Mouse (Mus musculus): ENCODE data around the gene Adm2. TPM values are rescaled to one million over a fixed set of nuclear protein-coding genes. Genes with fewer than 3 reads are reported as not detected.

Adm2 gene
- polyA plus RNA-seq, 1 experiment from 2014 or later = not detected

DNA sequence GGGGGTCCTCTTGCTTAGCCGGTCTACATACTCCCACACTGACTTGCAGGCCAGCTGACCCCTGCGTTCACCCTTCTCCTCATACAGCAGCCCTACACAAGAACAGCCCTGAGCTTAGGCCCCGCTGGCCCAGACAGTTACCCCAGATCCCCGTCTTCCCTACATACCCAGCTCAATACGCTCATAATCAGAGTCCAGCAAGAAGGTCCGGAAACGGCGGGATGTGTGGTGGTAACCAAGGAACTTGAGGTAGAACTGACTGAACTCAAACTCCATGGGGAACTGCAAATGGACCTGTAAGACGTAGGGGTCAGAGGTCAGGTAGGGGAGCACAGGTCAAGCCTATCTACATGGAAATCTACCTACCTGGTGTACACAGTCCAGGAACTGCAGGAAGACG lies 28.7 kb upstream of the Adm2 start:
- ATAC-seq (replicated peaks) = no peak
- Histone ChIP-seq H3K36me3 (replicated peaks) (peaks cover 70% of the 10 kb centered on the region), H3K9ac (no peak overlapping the region), H3K27me3 (replicated peaks) (no peaks in the 10 kb centered on the region), H3K9me3 (no peaks in the 10 kb centered on the region), H3K4me3 (no peak overlapping the region), H3K4me1 (no peaks in the 10 kb centered on the region), H3K4me2 (no peak overlapping the region), H3K27ac (no peak overlapping the region)
- 96% methylated on average over 10 of the region's 10 CpGs for WGBS

- no peak overlapping the region for H3K4me3 ChIP-seq
- no peaks in the 10 kb centered on the region for H3K9me3 ChIP-seq
- H3K27me3 ChIP-seq (replicated peaks) = no peaks in the 10 kb centered on the region
- peaks cover 68% of the 10 kb centered on the region for H3K36me3 ChIP-seq (replicated peaks)
- no peak overlapping the region for H3K4me2 ChIP-seq
- H3K4me1 ChIP-seq = no peaks in the 10 kb centered on the region
- H3K27ac ChIP-seq = no peak overlapping the region
- no peak for ATAC-seq (replicated peaks)
- 92% methylated on average over 8 of the region's 8 CpGs for WGBS
- H3K9ac ChIP-seq = no peak overlapping the region
Observed at GRCm38 (mm10) chr15:89295580-89296165, 26.8 kb upstream of the Adm2 start.

DNA sequence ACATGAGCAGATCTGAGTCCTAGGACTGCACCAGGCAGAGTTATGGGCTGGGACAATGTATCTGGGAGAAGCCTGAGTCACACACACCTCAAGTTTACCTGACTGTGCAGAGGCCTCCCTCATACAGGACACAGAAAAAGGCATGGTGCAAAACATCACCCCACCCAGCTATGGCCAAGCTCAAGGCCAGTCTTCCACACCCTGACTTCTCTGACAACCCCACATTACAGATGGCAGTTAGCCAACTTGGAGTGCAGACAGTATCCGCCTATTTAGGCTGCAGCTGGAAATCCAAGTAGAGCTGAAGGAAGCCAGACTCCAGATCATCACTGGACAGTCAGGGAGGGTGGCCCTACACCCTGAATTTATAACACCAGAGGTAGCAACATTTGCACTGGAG lies 26.1 kb upstream of the Adm2 start:
- no peak overlapping the region for H3K4me2 ChIP-seq
- no peaks in the 10 kb centered on the region for H3K9me3 ChIP-seq
- no peak overlapping the region for H3K4me3 ChIP-seq
- ATAC-seq (replicated peaks) = no peak
- no peak overlapping the region for H3K9ac ChIP-seq
- no peaks in the 10 kb centered on the region for H3K27me3 ChIP-seq (replicated peaks)
- peaks cover 71% of the 10 kb centered on the region for H3K36me3 ChIP-seq (replicated peaks)
- no peak overlapping the region for H3K27ac ChIP-seq
- WGBS = 84% methylated on average over 1 of the region's 1 CpGs
- H3K4me1 ChIP-seq = no peaks in the 10 kb centered on the region

DNA sequence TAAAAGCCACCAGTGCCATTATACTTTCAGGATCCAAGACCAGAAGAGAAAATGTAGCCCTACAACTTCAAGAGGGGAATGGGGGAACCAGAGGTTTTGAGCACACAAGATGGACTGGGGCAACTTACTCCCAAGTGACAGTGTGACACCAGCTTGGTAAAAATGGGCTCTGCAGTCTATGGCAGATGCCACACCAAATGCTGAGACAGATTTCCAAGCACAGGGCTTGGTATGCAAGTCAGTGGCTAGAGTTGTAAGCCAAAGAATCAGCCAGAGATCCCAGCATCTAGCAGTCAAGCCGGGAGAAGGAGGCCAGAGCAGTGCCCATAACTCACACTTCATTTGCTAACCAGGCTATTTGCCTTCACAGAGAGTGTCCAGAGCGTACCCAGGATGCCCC lies 24.8 kb upstream of the Adm2 start:
- Histone ChIP-seq H3K27ac (no peak overlapping the region), H3K36me3 (replicated peaks) (peaks cover 78% of the 10 kb centered on the region), H3K4me1 (no peaks in the 10 kb centered on the region), H3K9ac (no peak overlapping the region), H3K4me2 (no peak overlapping the region), H3K4me3 (no peak overlapping the region), H3K27me3 (replicated peaks) (no peaks in the 10 kb centered on the region), H3K9me3 (no peaks in the 10 kb centered on the region)
- ATAC-seq (replicated peaks) = no peak
- 94% methylated on average over 2 of the region's 2 CpGs for WGBS

GRCm38 (mm10) chr15:89300180-89300579 lies 22.3 kb upstream of the Adm2 start:
- peaks cover 72% of the 10 kb centered on the region for H3K36me3 ChIP-seq (replicated peaks)
- no peaks in the 10 kb centered on the region for H3K9me3 ChIP-seq
- H3K4me2 ChIP-seq = no peak overlapping the region
- no peaks in the 10 kb centered on the region for H3K4me1 ChIP-seq
- no peak overlapping the region for H3K9ac ChIP-seq
- WGBS = 91% methylated on average over 13 of the region's 13 CpGs
- H3K27ac ChIP-seq = no peak overlapping the region
- ATAC-seq (replicated peaks) = no peak
- no peak overlapping the region for H3K4me3 ChIP-seq
- no peaks in the 10 kb centered on the region for H3K27me3 ChIP-seq (replicated peaks)

DNA sequence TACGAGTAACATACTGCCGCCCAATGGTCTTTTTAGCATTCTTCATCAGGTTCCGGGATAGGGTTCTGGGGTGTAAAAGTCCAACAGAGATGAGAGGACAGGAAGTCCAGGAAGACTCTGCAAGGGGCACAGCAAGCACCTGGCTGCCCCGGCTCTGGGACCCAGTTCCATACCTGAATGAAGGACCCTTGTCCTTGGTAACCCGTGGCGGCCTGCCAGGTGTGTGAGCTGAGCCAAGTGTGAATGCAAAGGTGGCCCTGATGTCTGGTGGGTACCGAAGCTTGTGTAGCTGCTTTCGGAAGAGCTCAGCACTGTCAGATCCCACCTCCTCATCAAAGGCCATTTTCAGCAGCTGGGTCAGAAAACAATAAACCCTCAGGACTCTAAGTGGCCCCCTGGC lies 21.9 kb upstream of the Adm2 start:
- Histone ChIP-seq H3K4me3 (no peak overlapping the region), H3K36me3 (replicated peaks) (peaks cover 72% of the 10 kb centered on the region), H3K4me2 (no peak overlapping the region), H3K9ac (no peak overlapping the region), H3K9me3 (no peaks in the 10 kb centered on the region), H3K4me1 (no peaks in the 10 kb centered on the region), H3K27ac (no peak overlapping the region), H3K27me3 (replicated peaks) (no peaks in the 10 kb centered on the region)
- no peak for ATAC-seq (replicated peaks)
- WGBS = 93% methylated on average over 8 of the region's 8 CpGs

- Histone ChIP-seq H3K27ac (no peak overlapping the region), H3K4me1 (peaks cover 8% of the 10 kb centered on the region), H3K4me2 (no peak overlapping the region), H3K27me3 (replicated peaks) (no peaks in the 10 kb centered on the region), H3K9me3 (no peaks in the 10 kb centered on the region), H3K4me3 (no peak overlapping the region), H3K9ac (no peak overlapping the region), H3K36me3 (replicated peaks) (peaks cover 43% of the 10 kb centered on the region)
- WGBS = 65% methylated on average over 1 of the region's 1 CpGs
- ATAC-seq (replicated peaks) = no peak
Observed at GRCm38 (mm10) chr15:89305966-89306365, 16.6 kb upstream of the Adm2 start.

- ATAC-seq (replicated peaks) = no peak
- no peak overlapping the region for H3K27ac ChIP-seq
- 93% methylated on average over 13 of the region's 13 CpGs for WGBS
- no peak overlapping the region for H3K4me2 ChIP-seq
- peaks cover 20% of the 10 kb centered on the region for H3K4me1 ChIP-seq
- H3K9ac ChIP-seq = no peak overlapping the region
- H3K27me3 ChIP-seq (replicated peaks) = no peaks in the 10 kb centered on the region
- H3K4me3 ChIP-seq = no peak overlapping the region
- peaks cover 28% of the 10 kb centered on the region for H3K36me3 ChIP-seq (replicated peaks)
- no peaks in the 10 kb centered on the region for H3K9me3 ChIP-seq
Observed at GRCm38 (mm10) chr15:89307461-89307860, 15.1 kb upstream of the Adm2 start.

GRCm38 (mm10) chr15:89308406-89309139 lies 13.9 kb upstream of the Adm2 start:
- Histone ChIP-seq H3K27me3 (replicated peaks) (no peaks in the 10 kb centered on the region), H3K4me3 (no peak overlapping the region), H3K9ac (no peak overlapping the region), H3K4me2 (no peak overlapping the region), H3K4me1 (peaks cover 31% of the 10 kb centered on the region), H3K9me3 (no peaks in the 10 kb centered on the region), H3K36me3 (replicated peaks) (peaks cover 17% of the 10 kb centered on the region), H3K27ac (no peak overlapping the region)
- ATAC-seq (replicated peaks) = no peak
- WGBS = 88% methylated on average over 7 of the region's 7 CpGs

GRCm38 (mm10) chr15:89309962-89310498 lies 12.5 kb upstream of the Adm2 start:
- WGBS = 79% methylated on average over 6 of the region's 6 CpGs

GRCm38 (mm10) chr15:89313359-89313758 lies 9.2 kb upstream of the Adm2 start:
- 82% methylated on average over 4 of the region's 4 CpGs for WGBS
- no peak overlapping the region for H3K9ac ChIP-seq
- ATAC-seq (replicated peaks) = no peak
- H3K4me2 ChIP-seq = peak overlapping the region; percentile 87
- H3K9me3 ChIP-seq = no peaks in the 10 kb centered on the region
- no peaks in the 10 kb centered on the region for H3K36me3 ChIP-seq (replicated peaks)
- H3K4me3 ChIP-seq = peak overlapping the region; percentile 88; the same call in 1 of the 2 replicates
- H3K27ac ChIP-seq = no peak overlapping the region
- H3K27me3 ChIP-seq (replicated peaks) = no peaks in the 10 kb centered on the region
- peaks cover 46% of the 10 kb centered on the region for H3K4me1 ChIP-seq

More at GRCm38 (mm10) chr15:89309962-89310498, 12.5 kb upstream of the Adm2 start:
- Histone ChIP-seq H3K9me3 (no peaks in the 10 kb centered on the region), H3K4me1 (peaks cover 41% of the 10 kb centered on the region), H3K4me2 (no peak overlapping the region), H3K36me3 (replicated peaks) (peaks cover 7% of the 10 kb centered on the region), H3K4me3 (no peak overlapping the region), H3K27me3 (replicated peaks) (no peaks in the 10 kb centered on the region), H3K27ac (no peak overlapping the region), H3K9ac (no peak overlapping the region)
- ATAC-seq (replicated peaks) = no peak

- ATAC-seq (replicated peaks) = no peak
- Histone ChIP-seq H3K9ac (peak overlapping the region; percentile 65), H3K36me3 (replicated peaks) (no peaks in the 10 kb centered on the region), H3K4me3 (peak overlapping the region; percentile 88), H3K4me1 (peaks cover 46% of the 10 kb centered on the region), H3K27ac (no peak overlapping the region), H3K9me3 (no peaks in the 10 kb centered on the region), H3K4me2 (peak overlapping the region; percentile 87), H3K27me3 (replicated peaks) (no peaks in the 10 kb centered on the region)
- 32% methylated on average over 3 of the region's 3 CpGs for WGBS
Observed at GRCm38 (mm10) chr15:89314107-89314506, 8.4 kb upstream of the Adm2 start.

Data from midbrain, embryonic 15.5 days (tissue).